Mouse (Mus musculus) heart, embryonic 14.5 days (tissue): Measurements from ENCODE around the gene Slc28a1. TPM values are rescaled to one million over a fixed set of nuclear protein-coding genes. Genes with fewer than 3 reads are reported as not detected.
A peak's percentile ranks its signal among the peaks of the same experiment; 100 is the strongest.

Source experiments
- ATAC-seq: fragments of 200-750 bp; cut with Nextera tagmentation; 2 replicates; pipeline ENCODE4 v1.8.0; 2017; ENCODE audit warnings: low read depth, moderate TSS enrichment; ENCODE audit not compliant: insufficient number of reproducible peaks, insufficient read depth, low FRiP score
- H3K27ac ChIP-seq, 2 experiments: fragments of 200-500 bp in 1 of 2; fragments of 300-500 bp in 1 of 2; sonication (generic) in 1 of 2; replicated peaks in 1 of 2; 2 replicates each; pipeline ENCODE4 v1.5.1; 2012 to 2014; ENCODE audit warnings: low read depth in 2 of 2, low read length in 2 of 2, control low read depth in 1 of 2, mild to moderate bottlenecking in 1 of 2, mixed read lengths in 1 of 2; ENCODE audit not compliant: control insufficient read depth in 1 of 2, insufficient read depth in 1 of 2
- H3K27me3 ChIP-seq: fragments of 300-500 bp; sonication (generic); 2 replicates; pipeline ENCODE4 v1.6.1; 2014; ENCODE audit warnings: mild to moderate bottlenecking, low read length, control low read depth; ENCODE audit not compliant: control insufficient read depth, insufficient read depth
- H3K36me3 ChIP-seq: fragments of 300-500 bp; sonication (generic); 2 replicates; pipeline ENCODE4 v1.6.1; 2014; ENCODE audit warnings: mild to moderate bottlenecking, control low read depth, low read length, mixed read lengths; ENCODE audit not compliant: control insufficient read depth, insufficient read depth
- H3K4me1 ChIP-seq, 2 experiments: fragments of 200-500 bp in 1 of 2; fragments of 300-500 bp in 1 of 2; sonication (generic) in 1 of 2; 2 replicates each; pipeline ENCODE4 v1.6.1; 2012 to 2014; ENCODE audit warnings: low read length in 2 of 2, control low read depth in 1 of 2, mixed read lengths in 1 of 2; ENCODE audit not compliant: control insufficient read depth in 2 of 2, insufficient read depth in 2 of 2
- H3K4me2 ChIP-seq: fragments of 300-500 bp; sonication (generic); 2 replicates; pipeline ENCODE4 v1.6.1; 2014; ENCODE audit warnings: mild to moderate bottlenecking, low read length
- H3K4me3 ChIP-seq, 2 experiments: fragments of 200-500 bp in 1 of 2; fragments of 300-500 bp in 1 of 2; sonication (generic) in 1 of 2; 2 replicates each; pipeline ENCODE4 v1.5.1; 2012 to 2014; ENCODE audit warnings: low read length in 2 of 2, mild to moderate bottlenecking in 2 of 2, control low read depth in 1 of 2, low read depth in 1 of 2, moderate library complexity in 1 of 2; ENCODE audit not compliant: control insufficient read depth in 1 of 2, insufficient read depth in 1 of 2
- H3K9ac ChIP-seq: fragments of 300-500 bp; sonication (generic); 2 replicates; pipeline ENCODE4 v1.6.1; 2014; ENCODE audit warnings: mild to moderate bottlenecking, low read length
- H3K9me3 ChIP-seq: fragments of 300-500 bp; sonication (generic); 2 replicates; pipeline ENCODE4 v1.6.1; 2016; ENCODE audit warnings: low read length, control low read depth; ENCODE audit not compliant: control insufficient read depth
- WGBS: fragments of 180-500 bp; shearing (Covaris S2); extraction: QIAGEN DNeasy Blood & Tissue Kit; methylation state at CpG from one replicate; pipeline ENCODE4 v1.1.7; 2014; 5-methylcytosine and 5-hydroxymethylcytosine counted together
- polyA plus RNA-seq: library from polyadenylated mRNA; unstranded; fragments of >200 nt; fragmentation: Nextera tagmentation; extraction: Ambion mirVana; gene quantifications from 2 replicates; pipeline ENCODE4 v1.2.1, GENCODE M21; 2014

Gene Slc28a1
- 0.07 and 0.11 TPM in 2 replicates for polyA plus RNA-seq

DNA sequence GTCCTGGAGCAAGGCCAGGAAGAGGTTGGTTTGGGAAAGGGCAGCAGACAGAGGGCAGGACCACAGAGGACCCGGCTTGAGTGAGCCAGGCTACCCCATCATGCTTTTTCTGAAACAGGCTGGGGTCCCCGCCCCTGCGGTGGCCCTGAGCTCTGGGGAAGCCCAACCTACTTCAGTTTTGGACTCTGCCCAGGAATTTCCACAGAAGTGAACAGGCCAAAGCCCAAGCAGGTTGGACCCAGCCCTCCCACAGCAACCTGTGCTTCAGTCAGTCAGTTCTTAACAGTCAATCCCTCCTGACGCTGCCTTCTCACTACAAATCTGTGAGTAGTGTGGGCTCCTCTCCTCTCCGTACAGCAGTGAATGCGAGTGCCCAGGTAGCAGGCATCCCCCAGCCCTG lies at the start of gene Slc28a1:
TSS of gene Slc28a1 (plus strand) at position 245 of the 400 bp plus-strand sequence.
- no peak for ATAC-seq
- Histone ChIP-seq H3K9me3 (no peaks in the 10 kb centered on the region), H3K27ac (no peak within 1 kb of the TSS), H3K36me3 (no peaks in the 10 kb centered on the region), H3K4me3 (no peak within 1 kb of the TSS), H3K9ac (no peak within 1 kb of the TSS), H3K4me1 (peaks cover 14 to 16% of the 10 kb centered on the region in 2 experiments), H3K27me3 (no peaks in the 10 kb centered on the region), H3K4me2 (no peak within 1 kb of the TSS)
- WGBS: 52% methylated on average over 6 of the region's 6 CpGs

DNA sequence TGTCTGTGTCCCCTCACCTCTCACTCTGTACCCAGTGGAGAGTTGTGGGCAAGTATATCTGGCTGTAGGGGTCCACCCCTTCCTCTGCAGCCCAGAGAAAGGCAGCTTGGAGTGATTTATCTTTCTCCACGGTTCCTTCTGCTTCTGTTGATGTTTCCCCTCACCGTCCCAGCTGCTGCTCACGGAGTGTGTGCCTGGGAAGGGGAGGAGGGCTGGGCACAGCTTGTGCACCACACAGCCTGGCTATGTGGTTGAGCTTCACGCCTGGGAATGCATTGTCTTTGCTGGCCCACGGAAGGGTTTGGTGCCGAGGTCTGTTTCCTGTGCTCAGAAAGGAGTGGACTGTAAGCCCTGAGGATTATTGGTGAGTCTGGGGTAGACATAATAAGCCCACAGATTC lies 47.9 kb upstream of the Slc28a1 start:
- H3K9me3 ChIP-seq: no peaks in the 10 kb centered on the region

DNA sequence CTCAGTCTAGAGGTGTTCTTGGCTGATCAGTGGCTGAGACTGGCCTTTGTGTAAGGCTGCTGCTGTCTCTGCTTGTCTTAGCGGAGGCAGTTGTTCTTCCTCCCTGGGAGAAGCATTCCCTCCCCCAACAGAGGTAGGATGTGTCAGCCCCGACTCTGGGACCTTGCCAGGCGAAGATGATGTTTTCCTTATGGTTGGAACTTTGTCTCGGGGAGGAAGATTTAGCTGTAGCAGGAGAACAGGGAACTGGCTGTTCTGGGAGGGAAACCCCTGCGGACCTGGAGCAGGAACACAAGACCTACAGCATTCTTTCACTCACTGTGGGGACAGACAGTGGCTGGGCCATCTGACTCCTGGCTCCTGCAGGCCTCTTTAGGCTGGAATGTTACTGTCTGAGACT lies 42.1 kb upstream of the Slc28a1 start:
- no peaks in the 10 kb centered on the region for H3K27me3 ChIP-seq
- H3K9me3 ChIP-seq: no peaks in the 10 kb centered on the region
- no peak for ATAC-seq
- H3K4me3 ChIP-seq: no peak overlapping the region
- H3K36me3 ChIP-seq: peaks cover 88% of the 10 kb centered on the region
- H3K9ac ChIP-seq: no peak overlapping the region
- H3K4me1 ChIP-seq: peaks cover 37 to 54% of the 10 kb centered on the region in 2 experiments
- no peak overlapping the region for H3K4me2 ChIP-seq
- peak overlapping the region; percentile 52 to 53 for H3K27ac ChIP-seq
- WGBS: 38% methylated on average over 5 of the region's 5 CpGs

More for the DNA sequence above, 47.9 kb upstream of the Slc28a1 start:
- Histone ChIP-seq H3K27ac (peak overlapping the region in 1 of 2 experiments; percentile 9; a peak in 2 of 4 replicates), H3K4me1 (peaks cover 6 to 29% of the 10 kb centered on the region in 2 experiments; a peak in 3 of 4 replicates), H3K4me2 (no peak overlapping the region), H3K4me3 (no peak overlapping the region), H3K36me3 (peaks cover 85% of the 10 kb centered on the region), H3K27me3 (no peaks in the 10 kb centered on the region), H3K9ac (no peak overlapping the region)
- ATAC-seq: no peak
- 38% methylated on average over 6 of the region's 6 CpGs for WGBS

DNA sequence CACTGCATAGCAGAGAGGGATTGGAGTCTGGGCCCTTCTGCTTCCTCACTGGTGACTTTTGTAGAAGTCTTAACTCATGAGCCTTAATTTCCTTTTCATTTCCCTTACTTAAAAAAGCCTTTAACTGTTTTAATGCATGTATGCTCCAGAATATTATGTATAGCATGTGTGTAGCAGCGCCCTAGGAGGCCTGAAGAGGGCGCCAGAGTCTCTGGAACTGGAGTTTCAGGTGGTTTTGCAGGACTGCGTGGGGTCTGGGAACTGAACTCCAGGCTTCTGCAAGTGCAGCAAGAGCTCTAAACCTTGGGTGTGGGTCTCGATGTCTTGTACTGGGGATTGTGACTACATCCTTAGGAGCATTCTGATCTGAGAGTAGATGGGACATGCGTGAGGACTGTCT lies 41.3 kb upstream of the Slc28a1 start:
- no peaks in the 10 kb centered on the region for H3K27me3 ChIP-seq
- 88% methylated on average over 5 of the region's 5 CpGs for WGBS
- no peaks in the 10 kb centered on the region for H3K9me3 ChIP-seq
- peaks cover 88% of the 10 kb centered on the region for H3K36me3 ChIP-seq
- no peak for ATAC-seq
- no peak overlapping the region for H3K27ac ChIP-seq
- no peak overlapping the region for H3K9ac ChIP-seq
- H3K4me3 ChIP-seq: no peak overlapping the region
- no peak overlapping the region for H3K4me2 ChIP-seq
- H3K4me1 ChIP-seq: peaks cover 44 to 62% of the 10 kb centered on the region in 2 experiments

DNA sequence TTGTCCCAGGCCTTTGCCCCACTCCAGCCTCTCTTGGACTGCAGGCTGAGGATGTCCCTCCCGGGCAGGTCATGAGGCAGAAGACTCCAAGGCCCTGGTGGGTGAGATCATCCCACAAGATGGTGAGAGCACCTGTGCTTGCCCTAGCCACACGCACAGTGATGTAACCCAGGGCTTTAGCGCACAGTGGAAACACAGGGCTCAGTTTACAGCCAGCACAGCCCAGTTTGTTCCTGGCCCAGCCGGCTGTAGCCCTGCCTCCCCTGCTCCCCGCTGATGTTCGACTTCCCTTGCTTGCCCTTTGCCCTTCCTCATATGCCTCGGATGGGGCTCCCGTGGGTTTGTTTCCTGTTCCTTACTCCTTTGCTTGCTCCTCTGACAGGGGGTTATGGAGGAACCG lies 40.1 kb upstream of the Slc28a1 start:
- Histone ChIP-seq H3K9me3 (no peaks in the 10 kb centered on the region), H3K4me3 (no peak overlapping the region), H3K27me3 (no peaks in the 10 kb centered on the region), H3K9ac (peak overlapping the region; percentile 32), H3K36me3 (peaks cover 84% of the 10 kb centered on the region), H3K4me2 (no peak overlapping the region), H3K4me1 (peaks cover 53 to 74% of the 10 kb centered on the region in 2 experiments), H3K27ac (peak overlapping the region; percentile 77 to 98; a peak in 2 of 4 replicates)
- WGBS: 60% methylated on average over 9 of the region's 9 CpGs
- ATAC-seq: no peak

DNA sequence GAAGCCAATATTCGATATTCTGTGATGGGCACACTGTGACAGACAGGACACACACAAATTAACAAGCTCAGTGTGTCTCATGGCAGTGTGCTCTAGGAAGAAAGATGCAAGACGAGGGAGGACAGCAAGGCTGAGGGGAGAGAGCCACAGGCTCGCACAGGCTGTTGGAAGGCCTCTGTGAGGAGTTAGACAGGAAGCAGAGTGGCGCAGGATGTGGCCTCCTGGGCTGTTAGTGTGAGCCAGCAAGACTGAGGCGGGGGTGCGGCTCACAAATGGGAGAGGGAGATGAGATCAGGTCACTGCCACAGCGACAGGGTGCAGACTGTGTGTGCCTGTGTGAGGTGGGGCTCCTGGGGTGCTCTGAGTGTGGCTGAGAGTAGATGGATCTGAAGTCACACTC lies 39.3 kb upstream of the Slc28a1 start:
- WGBS: 51% methylated on average over 7 of the region's 7 CpGs
- ATAC-seq: no peak
- no peaks in the 10 kb centered on the region for H3K9me3 ChIP-seq
- H3K9ac ChIP-seq: peak overlapping the region; percentile 32
- H3K27ac ChIP-seq: peak overlapping the region; percentile 77 to 98
- peaks cover 58 to 78% of the 10 kb centered on the region in 2 experiments for H3K4me1 ChIP-seq
- peaks cover 78% of the 10 kb centered on the region for H3K36me3 ChIP-seq
- H3K4me3 ChIP-seq: no peak overlapping the region
- H3K27me3 ChIP-seq: no peaks in the 10 kb centered on the region
- H3K4me2 ChIP-seq: no peak overlapping the region

DNA sequence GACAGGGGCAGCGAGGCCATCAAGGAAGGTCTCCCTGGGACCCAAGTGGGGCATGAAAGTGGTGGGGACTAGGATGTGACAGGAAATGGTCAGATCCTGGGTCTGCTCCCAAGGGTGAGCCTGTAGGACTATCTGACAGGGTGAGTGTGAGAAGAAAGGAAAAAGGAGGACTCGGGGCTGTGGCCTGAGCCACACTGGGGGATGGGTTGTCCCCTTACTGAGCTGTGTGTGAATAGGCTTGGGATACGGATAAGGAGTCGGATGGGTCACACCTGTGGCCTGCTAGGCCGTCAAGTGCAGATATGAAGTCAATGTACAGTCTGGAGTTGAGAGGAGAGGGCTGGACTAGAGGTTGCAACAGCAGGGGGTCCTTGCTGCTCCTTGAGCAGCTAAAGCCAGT lies 38.9 kb upstream of the Slc28a1 start:
- ATAC-seq: no peak
- Histone ChIP-seq H3K36me3 (peaks cover 75% of the 10 kb centered on the region), H3K4me1 (peaks cover 61 to 78% of the 10 kb centered on the region in 2 experiments), H3K27ac (peak overlapping the region; percentile 77 to 98), H3K4me3 (no peak overlapping the region), H3K27me3 (no peaks in the 10 kb centered on the region), H3K9me3 (no peaks in the 10 kb centered on the region), H3K9ac (peak overlapping the region; percentile 32; the same call in 1 of the 2 replicates), H3K4me2 (no peak overlapping the region)
- 48% methylated on average over 5 of the region's 5 CpGs for WGBS

DNA sequence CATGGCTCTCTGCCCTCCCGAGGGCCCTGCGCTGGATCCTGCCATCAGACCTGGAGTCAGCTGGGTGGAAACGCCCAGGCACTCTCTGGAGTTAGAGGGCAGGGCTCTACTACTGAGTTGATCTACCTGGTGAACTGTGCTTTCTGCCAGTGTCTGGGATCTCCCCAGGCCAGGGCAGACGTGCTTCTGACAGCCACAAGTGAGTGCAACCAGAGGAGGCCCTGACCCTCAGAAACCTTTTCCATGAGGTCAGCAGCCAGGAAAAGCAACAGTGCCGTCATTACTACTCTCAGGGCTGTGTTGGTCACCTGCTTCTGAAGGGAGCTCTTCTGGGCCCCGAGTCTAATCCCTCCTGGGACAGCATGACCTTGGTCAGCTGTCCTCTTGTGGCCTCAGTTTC lies 37.6 kb upstream of the Slc28a1 start:
- peak overlapping the region; percentile 7; the same call in 1 of the 2 replicates for H3K4me2 ChIP-seq

More for the DNA sequence above, 37.6 kb upstream of the Slc28a1 start:
- peak overlapping the region; percentile 59 for H3K9ac ChIP-seq
- H3K9me3 ChIP-seq: no peaks in the 10 kb centered on the region
- WGBS: 18% methylated on average over 6 of the region's 6 CpGs
- peaks cover 63 to 77% of the 10 kb centered on the region in 2 experiments for H3K4me1 ChIP-seq
- peaks cover 73% of the 10 kb centered on the region for H3K36me3 ChIP-seq
- ATAC-seq: peak; percentile 70
- peak overlapping the region; percentile 74 to 98 for H3K27ac ChIP-seq
- no peaks in the 10 kb centered on the region for H3K27me3 ChIP-seq
- H3K4me3 ChIP-seq: no peak overlapping the region
